Mouse (Mus musculus) MEL-GATA-1-ER (cell line): ENCODE results near the gene Pak6.

ENCODE experiments used
- DNase-seq: peaks from one replicate; pipeline ENCODE4 v3.0.0-alpha.2; 2012; ENCODE audit warnings: low read depth; ENCODE audit errors: extremely low read depth

Pak6 gene

GRCm38 (mm10) chr2:118664975-118665516 is 1.9 kb downstream of the Pak6 start:
- no peak for DNase-seq

GRCm38 (mm10) chr2:118665616-118666015 is 2.5 kb downstream of the Pak6 start:
- no peak for DNase-seq

GRCm38 (mm10) chr2:118667181-118667580 is 4.1 kb downstream of the Pak6 start:
- DNase-seq: no peak

GRCm38 (mm10) chr2:118669245-118669644 is 6.1 kb downstream of the Pak6 start:
- DNase-seq: no peak

- no peak for DNase-seq
Measured at GRCm38 (mm10) chr2:118669785-118670184, 6.7 kb downstream of the Pak6 start.

- no peak for DNase-seq
Measured at GRCm38 (mm10) chr2:118671728-118672127, 8.6 kb downstream of the Pak6 start.

- DNase-seq: no peak
Measured at GRCm38 (mm10) chr2:118673686-118674465, 10.8 kb downstream of the Pak6 start.

GRCm38 (mm10) chr2:118674500-118674899 is 11.4 kb downstream of the Pak6 start:
- DNase-seq: no peak

GRCm38 (mm10) chr2:118676839-118677741 is 14.0 kb downstream of the Pak6 start:
- no peak for DNase-seq

GRCm38 (mm10) chr2:118677817-118678216 is 14.7 kb downstream of the Pak6 start:
- no peak for DNase-seq

- DNase-seq: no peak
Measured at GRCm38 (mm10) chr2:118679577-118679976, 16.5 kb downstream of the Pak6 start.

GRCm38 (mm10) chr2:118680926-118681325 is 17.8 kb downstream of the Pak6 start:
- DNase-seq: no peak

GRCm38 (mm10) chr2:118682544-118683260 is 19.6 kb downstream of the Pak6 start:
- no peak for DNase-seq

GRCm38 (mm10) chr2:118685088-118685487 is 22.0 kb downstream of the Pak6 start:
- DNase-seq: no peak

- no peak for DNase-seq
Measured at GRCm38 (mm10) chr2:118686693-118687092, 23.6 kb downstream of the Pak6 start.

- no peak for DNase-seq
Measured at GRCm38 (mm10) chr2:118687791-118688190, 24.7 kb downstream of the Pak6 start.

- no peak for DNase-seq
Measured at GRCm38 (mm10) chr2:118689875-118690274, 26.8 kb downstream of the Pak6 start.

GRCm38 (mm10) chr2:118693370-118693966 is 30.4 kb downstream of the Pak6 start:
- no peak for DNase-seq

- DNase-seq: peak; percentile 57
Measured at GRCm38 (mm10) chr2:118695677-118696232, 32.7 kb downstream of the Pak6 start.

GRCm38 (mm10) chr2:118696451-118697308 is 33.6 kb downstream of the Pak6 start:
- DNase-seq: no peak
